Comparison of ENCODE assay signal across 1 mouse cellular context in the genomic region with DNA sequence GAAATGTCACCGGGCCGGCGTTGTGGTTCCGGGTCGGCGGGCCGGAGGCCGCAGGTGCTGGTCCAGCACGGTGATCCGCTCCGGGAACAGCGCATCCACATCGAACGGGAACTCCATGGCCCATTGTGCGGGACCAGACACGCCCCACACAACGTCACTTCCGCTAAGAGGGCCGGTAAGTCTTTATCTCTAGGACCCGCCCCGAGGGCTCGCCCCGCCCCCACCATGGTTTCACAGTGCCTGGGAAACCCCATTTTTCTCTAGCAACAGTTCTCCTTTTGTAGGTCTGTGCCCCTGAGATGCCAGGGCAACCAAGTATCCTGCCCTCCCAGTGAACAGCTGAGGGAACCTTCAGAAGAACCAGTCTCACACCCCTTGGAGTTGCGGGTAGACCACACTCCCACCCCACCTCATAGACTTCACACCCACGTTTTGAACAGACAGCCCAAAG.
A peak's percentile ranks its signal among the peaks of the same experiment; 100 is the strongest.
TF ChIP-seq lines count a peak whose summit lies in the region.

A gene (minus strand): TSS at position 157 of the 451 bp plus-strand sequence.

TF ChIP-seq in MEL, 35 proteins besides CTCF, POLR2A, EP300 and RAD21 (continued from another document):
- no peak for TF ChIP-seq TAL1 (IDR thresholded peaks at IDR 0.05; ENCODE audit: low read length)
- TF ChIP-seq MAZ (IDR thresholded peaks at IDR 0.05; ENCODE audit: low read depth, low read length): peak; percentile 76; the same call in 1 of the 2 replicates
- no peak for TF ChIP-seq E2F4 (IDR thresholded peaks at IDR 0.05; ENCODE audit: borderline replicate concordance, low read depth, low read length)
